Mouse (Mus musculus): ENCODE data around the gene Fam104a.

Fam104a gene

GRCm38 (mm10) chr11:113683957-113684706 is at the start of gene Fam104a, which contains the start of gene D11Wsu47e:
TSS of gene Fam104a (minus strand) at chr11:113684155.
TSS of gene D11Wsu47e (plus strand) at chr11:113684412.
- in situ Hi-C loops (cut with MboI, MseI), result no loop called here

GRCm38 (mm10) chr11:113731945-113732612 is 48.1 kb upstream of the Fam104a start:
- in situ Hi-C loops (cut with MboI, MseI), result no loop called here

GRCm38 (mm10) chr11:113730879-113731278 is 46.9 kb upstream of the Fam104a start:
- in situ Hi-C loops (cut with MboI, MseI), result no loop called here

DNA sequence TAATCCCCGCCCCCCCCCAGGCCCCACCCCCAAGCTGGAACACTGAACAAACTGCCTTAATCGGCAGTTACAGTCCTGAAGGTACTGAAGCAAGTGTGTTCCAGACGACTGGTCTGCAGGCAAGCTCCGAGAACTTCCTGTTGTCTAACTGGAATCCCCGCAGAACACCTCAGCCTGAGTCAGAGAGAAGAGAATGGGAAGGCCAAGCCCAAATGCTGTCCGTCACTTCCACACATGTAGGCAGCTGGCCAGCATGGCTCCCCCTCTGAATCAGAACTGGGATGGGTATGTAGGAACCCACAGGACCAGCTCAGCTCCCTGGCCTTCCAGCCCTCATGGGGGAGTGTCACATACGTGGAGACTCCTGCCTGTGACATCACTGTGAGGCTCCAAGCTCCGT is 46.0 kb upstream of the Fam104a start:
- in situ Hi-C loops (cut with MboI, MseI), result no loop called here

- in situ Hi-C loops (cut with MboI, MseI), result no loop called here
Observed at GRCm38 (mm10) chr11:113729239-113729638, 45.3 kb upstream of the Fam104a start.

DNA sequence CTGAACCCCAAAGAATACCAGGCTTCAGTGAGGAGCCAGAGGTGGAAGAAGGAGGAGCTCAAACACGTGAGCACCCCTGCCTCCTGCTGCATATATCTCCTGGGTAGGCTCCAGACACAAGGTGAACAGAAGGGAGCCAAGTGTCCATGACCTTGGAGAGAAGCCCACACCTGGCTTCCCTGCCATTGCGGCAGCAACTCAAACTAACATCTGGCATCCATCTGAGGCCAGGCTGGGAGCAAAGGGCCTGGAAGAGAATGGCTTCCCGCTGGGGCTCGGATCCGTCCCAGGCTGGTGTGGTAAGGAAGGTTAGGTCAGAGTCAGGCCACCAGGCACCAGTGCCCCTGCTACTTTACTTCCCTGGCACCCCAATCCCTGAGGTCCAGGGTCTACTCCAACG is 44.0 kb upstream of the Fam104a start:
- in situ Hi-C loops (cut with MboI, MseI), result no loop called here

DNA sequence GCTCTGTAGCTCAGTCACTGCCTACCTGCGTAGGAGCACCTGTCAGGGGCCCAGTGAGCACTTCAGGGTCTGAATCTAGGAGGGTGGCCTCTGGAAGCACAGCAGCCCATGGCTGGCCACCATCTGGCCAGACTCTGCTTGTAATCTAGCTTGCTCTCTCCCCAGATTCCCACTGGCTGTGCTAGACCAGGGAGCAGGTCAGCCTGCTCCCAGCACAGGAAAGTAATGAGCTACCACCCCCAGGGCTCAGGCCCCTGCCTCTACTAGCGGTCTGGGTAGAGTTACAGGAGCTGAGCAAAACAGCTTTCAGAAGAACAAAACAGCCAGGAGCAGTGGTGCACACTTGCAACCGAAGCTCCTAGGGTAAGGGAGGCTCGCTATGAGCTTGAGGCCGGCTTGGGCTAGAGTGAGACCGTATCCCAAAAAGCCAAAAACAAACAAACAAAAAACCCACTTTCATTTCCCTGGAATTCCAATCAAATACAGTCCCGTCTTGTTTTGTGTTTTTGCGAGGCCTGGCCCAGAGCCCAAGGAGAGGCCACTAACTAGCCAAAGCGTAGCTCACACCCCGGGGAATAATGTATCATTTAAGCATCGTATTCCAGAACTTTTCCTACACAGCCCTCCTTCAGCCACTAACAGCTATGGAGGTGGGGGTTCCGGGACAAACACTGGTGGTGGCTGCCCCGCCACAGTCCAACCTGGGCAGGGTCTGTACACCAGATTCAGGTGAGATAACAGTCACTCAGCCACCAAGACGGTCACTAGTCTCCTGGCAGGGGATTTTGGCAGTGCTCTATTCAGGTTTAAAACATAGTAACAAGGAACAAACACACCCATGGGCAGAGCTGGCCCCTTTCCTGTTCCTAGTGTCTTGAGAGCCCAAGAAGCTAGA is 43.3 kb upstream of the Fam104a start:
- in situ Hi-C loops (cut with MboI, MseI), result no loop called here

DNA sequence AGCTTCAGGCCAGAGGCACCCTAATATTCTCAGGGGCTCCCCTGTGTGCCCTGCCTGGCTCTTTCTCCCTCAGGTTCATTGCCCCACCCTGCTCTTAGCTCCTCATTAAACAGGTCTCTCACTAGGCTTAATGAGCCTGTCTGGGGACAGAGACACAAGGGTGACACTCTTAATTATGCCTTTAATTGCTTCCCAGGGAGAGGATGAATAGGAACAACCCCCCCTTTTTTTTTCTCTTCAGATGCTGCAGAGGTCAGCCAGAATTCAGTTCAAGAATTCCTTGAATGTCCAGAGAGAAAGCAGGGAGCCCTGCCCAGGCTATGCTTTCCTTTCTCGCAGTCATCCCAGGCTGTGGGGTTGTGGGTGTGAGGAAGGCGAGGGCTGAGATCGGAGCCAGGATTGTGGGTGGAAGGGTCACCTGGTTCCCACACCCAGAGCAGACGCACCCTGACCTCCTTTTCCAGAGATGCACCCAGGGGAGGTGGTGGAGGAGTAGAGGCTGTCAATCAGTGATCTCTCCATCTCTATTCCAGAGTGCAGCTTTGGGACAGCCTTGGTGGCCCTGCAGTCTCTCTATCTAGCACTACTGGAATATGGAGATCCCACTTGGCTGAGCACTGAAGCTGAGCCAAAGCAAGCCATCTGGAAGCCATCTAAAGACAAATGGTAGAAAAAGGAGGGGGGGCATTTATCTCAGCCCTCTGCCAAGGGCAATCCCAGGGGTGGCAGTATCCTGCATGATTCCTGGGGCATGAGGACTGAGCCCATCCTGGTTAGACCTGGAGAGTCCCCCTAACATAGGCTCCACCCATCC is 41.5 kb upstream of the Fam104a start:
- in situ Hi-C loops (cut with MboI, MseI), result no loop called here

GRCm38 (mm10) chr11:113722405-113723090 is 38.6 kb upstream of the Fam104a start:
- in situ Hi-C loops (cut with MboI, MseI), result no loop called here

DNA sequence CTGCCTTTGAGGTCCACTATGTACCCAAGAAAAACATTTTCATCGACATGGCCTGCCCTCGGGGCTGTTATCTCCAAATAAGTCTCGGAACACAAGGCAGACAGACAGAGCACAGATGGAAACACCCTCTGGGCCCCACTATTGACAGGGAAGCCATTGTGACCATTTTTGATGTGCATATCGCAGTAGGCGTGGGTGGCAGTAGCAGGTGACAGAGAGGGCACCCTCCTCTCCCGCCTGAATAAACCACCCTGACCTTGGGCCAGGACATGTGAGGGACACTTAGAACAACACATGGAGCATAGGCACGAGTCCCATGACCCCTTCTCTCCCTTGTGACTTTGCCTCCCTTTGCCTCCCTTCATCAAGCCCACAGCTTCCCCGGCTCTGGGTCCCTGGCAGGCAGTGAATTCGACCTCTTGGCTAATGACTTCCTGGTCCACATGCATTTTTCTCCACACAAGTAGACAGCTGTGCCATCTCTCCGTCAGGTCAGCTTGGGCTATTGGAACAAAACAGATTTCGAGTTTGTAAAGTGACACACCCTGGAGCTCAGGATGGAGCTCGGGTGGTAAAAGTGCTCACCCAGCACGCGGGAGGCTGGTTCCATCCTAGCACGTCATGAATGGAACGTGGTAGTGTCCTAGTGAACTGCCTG is 33.9 kb upstream of the Fam104a start:
- in situ Hi-C loops (cut with MboI, MseI), result no loop called here

GRCm38 (mm10) chr11:113716132-113716531 is 32.2 kb upstream of the Fam104a start:
- in situ Hi-C loops (cut with MboI, MseI), result no loop called here

DNA sequence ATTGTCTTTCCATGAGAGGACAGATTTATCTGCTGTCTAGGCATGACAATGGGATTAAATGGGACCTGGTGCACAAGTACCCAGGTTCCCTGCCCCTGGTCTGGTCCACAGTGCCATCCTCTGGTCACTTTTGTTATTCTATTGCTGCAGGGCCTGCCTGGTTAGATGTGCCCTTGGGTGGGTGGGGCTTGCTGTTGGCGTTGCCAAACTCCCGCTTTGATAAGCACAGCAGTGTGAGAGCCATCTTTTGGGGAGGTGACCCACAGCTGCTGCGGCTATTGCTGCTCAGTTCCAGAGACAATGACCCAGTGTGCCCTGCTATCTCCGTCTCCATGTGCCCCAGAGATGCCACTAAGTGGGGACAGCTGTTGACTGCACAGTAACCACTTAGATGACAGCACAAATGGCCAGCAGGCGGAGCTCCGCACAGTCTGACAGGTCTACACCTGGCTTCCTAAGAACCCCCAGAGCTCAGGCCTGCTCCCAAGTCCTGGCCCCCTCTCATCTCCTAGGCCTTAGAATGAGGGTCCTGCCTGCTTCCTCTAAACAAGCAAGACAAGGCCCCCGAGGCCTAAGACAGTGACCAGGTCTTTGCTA is 31.2 kb upstream of the Fam104a start:
- in situ Hi-C loops (cut with MboI, MseI), result no loop called here

- in situ Hi-C loops (cut with MboI, MseI), result no loop called here
Observed at GRCm38 (mm10) chr11:113711061-113711460, 27.1 kb upstream of the Fam104a start.

DNA sequence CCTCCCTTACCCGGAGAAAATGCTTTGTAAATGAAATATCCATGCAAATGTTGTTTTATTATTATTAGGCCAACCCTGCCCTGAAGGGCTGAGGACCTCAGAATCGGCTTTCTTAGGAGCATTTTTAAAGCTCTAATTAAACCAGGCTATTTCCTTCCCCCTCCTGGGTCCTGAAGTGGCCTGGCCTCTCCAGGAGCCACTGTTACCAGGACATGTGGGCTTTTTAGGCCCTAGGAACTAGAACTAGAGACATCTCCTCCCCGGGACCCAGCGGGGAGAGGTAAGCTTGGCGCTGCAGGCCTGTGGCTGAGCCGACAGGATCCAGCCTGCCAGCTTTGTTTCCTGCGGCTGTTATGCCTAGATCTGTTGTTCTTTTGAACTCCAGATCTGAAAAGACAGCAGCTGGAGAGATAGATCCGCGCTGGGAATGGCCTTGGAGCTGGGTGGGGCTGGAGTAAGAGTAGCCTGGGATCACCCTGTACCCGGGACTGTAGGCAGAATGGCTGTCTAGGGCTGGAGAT is 26.4 kb upstream of the Fam104a start:
- in situ Hi-C loops (cut with MboI, MseI), result no loop called here

DNA sequence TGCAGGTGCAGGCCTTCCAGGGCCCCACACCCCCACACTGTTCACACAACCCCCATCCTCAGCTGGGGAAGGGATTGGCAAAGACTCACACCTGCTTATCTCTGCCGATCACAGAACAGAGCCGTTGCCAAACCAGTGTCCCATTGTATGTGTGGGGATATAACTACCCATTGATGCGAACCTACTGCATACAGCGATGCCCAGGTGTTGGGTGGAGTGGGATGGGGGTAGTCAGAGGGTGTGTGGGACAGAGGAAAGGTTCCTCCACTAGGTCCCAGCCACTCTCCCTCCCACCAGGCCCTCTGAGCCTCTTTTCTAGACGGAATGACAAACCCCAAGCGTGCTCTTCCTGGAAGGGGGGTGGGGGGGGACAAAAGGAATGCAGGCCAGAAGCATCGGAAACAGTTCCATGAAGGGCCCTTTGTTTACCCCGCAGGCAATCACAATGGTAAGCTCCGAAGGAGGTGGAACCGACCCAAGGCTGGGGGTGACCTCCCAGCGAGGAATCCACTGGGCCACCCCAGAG is 25.8 kb upstream of the Fam104a start, which contains the start of gene Cpsf4l:
TSS of gene Cpsf4l (minus strand) at position 287 of the 526 bp plus-strand sequence.
- in situ Hi-C loops (cut with MboI, MseI), result loop anchor here (5.0 kb wide), 1 partner anchor 103 kb away; no protein-coding TSS in a partner anchor

DNA sequence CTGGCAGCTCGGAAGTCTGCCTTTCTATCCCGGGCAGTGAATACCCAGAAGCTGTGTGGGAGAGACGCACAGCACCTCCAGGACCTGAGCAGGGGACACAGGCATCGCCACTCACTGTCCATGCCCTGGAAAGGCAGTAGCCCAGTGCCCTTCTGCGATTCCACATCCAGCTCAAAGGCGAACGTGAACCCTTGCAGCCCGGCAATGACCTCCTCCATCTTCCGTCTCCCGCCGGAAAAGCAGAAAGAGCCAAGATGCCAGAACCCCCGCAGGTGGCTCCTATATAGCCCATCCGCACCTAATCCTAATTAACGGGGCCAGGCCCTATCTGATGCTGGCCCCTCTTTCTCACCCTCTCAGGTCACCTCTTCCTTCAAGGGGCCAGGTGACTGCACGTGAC is 25.3 kb upstream of the Fam104a start:
- in situ Hi-C loops (cut with MboI, MseI), result loop anchor here (5.0 kb wide), 1 partner anchor 103 kb away; no protein-coding TSS in a partner anchor

DNA sequence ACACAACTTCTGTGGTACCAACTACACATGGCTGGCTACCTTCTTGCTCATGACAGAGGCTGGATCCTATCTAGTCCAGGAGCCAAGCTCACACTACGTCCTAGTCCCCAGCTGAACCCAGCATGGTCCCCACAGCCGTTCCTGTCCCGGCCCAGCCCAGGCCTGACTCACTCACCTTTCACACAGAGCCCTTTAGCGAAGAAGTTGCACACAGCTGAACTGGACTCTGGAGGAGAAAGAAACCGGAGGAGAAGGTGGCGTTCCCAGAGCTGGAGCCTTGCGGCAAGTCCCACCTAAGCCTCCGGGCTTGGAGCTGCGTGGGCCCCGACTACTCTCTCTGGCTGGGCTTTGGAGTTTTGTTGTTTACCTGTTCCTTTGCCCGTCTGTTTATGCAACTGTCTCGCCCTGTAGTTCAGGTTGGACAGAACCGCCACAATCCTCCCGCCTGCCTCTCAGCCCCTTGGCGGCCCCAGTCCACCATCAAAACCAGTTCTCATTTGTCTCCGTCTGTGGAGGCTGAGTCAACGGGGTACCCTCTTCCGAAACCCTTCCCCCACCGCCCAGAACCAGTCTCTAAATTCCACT is 24.8 kb upstream of the Fam104a start:
- in situ Hi-C loops (cut with MboI, MseI), result loop anchor here (5.0 kb wide), 1 partner anchor 104 kb away; no protein-coding TSS in a partner anchor

GRCm38 (mm10) chr11:113705966-113706652 is 22.2 kb upstream of the Fam104a start:
- in situ Hi-C loops (cut with MboI, MseI), result loop anchor here (5.0 kb wide), 1 partner anchor 106 kb away; no protein-coding TSS in a partner anchor

All from T-helper 1 cell (primary cell).